In the genomic region with DNA sequence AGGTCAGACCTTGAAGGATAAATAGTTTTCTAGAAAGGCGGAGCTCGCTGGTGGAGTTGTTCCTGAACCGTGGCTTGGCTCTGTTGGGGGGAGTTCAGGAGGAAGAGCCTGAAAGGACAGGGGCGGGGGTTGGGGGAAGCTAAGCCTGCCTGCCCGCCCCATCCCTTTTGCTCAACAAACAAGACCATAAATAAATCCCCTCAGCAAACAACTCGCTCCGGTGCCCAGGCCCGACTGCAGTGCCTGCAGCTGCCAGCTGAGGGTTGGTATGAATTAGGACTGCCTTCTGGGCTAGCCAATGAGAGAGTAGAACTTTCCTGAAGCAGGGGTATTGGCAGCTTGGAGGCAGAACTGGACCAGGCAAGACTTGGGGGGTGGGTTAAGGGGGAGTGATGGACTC, we compare ENCODE assay signal across 7 mouse cellular contexts. TPM values are rescaled to one million over a fixed set of nuclear protein-coding genes. Genes with fewer than 3 reads are reported as not detected.
A peak's percentile ranks its signal among the peaks of the same experiment; 100 is the strongest.
DNase-seq lines count a peak whose midpoint lies in the region; ATAC-seq and TF ChIP-seq lines count a peak whose summit lies in the region.

No protein-coding gene starts in this region.

- peak overlapping the region; percentile 89 for H3K4me2 ChIP-seq in hindbrain, embryonic 15.5 days

- H3K27ac ChIP-seq in gastrocnemius, adult 2 months, result peak overlapping the region; percentile 97
- H3K27ac ChIP-seq in hindbrain, embryonic 15.5 days (replicated peaks), result peak overlapping the region; percentile 78
- peak overlapping the region; percentile 94 for H3K27ac ChIP-seq in left cerebral cortex, adult 2 months

- H3K4me3 ChIP-seq in gastrocnemius, adult 2 months, result peak overlapping the region; percentile 89
- peak overlapping the region; percentile 59 for H3K4me3 ChIP-seq in hindbrain, embryonic 15.5 days
- peak overlapping the region; percentile 81 for H3K4me3 ChIP-seq in left cerebral cortex, adult 2 months

- peaks cover 18% of the 10 kb centered on the region for H3K4me1 ChIP-seq in hindbrain, embryonic 15.5 days (replicated peaks)

- H3K27me3 ChIP-seq in hindbrain, embryonic 15.5 days, result no peaks in the 10 kb centered on the region

- DNase-seq in adrenal gland, postnatal 10 days, result peak; percentile 75
- DNase-seq in cerebellum, postnatal 14 days, result peak; percentile 49 to 59
- DNase-seq in gastrocnemius, adult 2 months, result peak; percentile 89
- peak; percentile 69 to 73 for DNase-seq in left cerebral cortex, adult 2 months (ENCODE audit: extremely low spot score in 1 of 2, low spot score in 2 of 2)
- DNase-seq in lung, postnatal 4 days, result peak; percentile 51 to 52
- peak; percentile 86 for DNase-seq in skeletal muscle tissue, adult 2 months (ENCODE audit: low read depth, low spot score)

- under 1% methylated on average over 8 of the region's 8 CpGs for WGBS in hindbrain, embryonic 15.5 days

- no peaks in the 10 kb centered on the region for H3K36me3 ChIP-seq in hindbrain, embryonic 15.5 days

- no peaks in the 10 kb centered on the region for H3K9me3 ChIP-seq in hindbrain, embryonic 15.5 days

- H3K9ac ChIP-seq in hindbrain, embryonic 15.5 days, result peak overlapping the region; percentile 62

- peak; percentile 72 for ATAC-seq in hindbrain, embryonic 15.5 days (ENCODE audit: low FRiP score, low read depth)

- TF ChIP-seq CTCF in gastrocnemius, adult 2 months (IDR thresholded peaks at IDR 0.05), result peak; percentile 30
- TF ChIP-seq CTCF in left cerebral cortex, adult 2 months (IDR thresholded peaks at IDR 0.05), result peak; percentile 46

- intact Hi-C loops in gastrocnemius, adult 2 months (cut with DNase I), result no loop called here
- intact Hi-C loops in left cerebral cortex, adult 2 months (cut with DNase I), result no loop called here

RNA-seq across cellular contexts. Expression of gene Gmpr, which starts 1.3 kb away (rescaled TPM):
- total RNA-seq in adrenal gland, postnatal 10 days (2021), result 100 to 1,000 TPM; 118 to 230 TPM
- 100 to 1,000 TPM; 152 to 185 TPM for total RNA-seq in gastrocnemius, adult 2 months (2021)
- polyA plus RNA-seq in hindbrain, embryonic 15.5 days (2015; fragmentation: Nextera tagmentation; extraction: Ambion mirVana), result 35.5 and 36.0 TPM in 2 replicates
- total RNA-seq in left cerebral cortex, adult 2 months (2021), result 10 to 100 TPM; 46.0 to 50.6 TPM

Comparison
In these comparisons a context has a peak if more than half of its experiments do, and no peak if none do; other contexts are left out.
1. Peak in every context shown above with its lines: DNase-seq, ATAC-seq, H3K4me3 ChIP-seq and H3K27ac ChIP-seq.